Mouse (Mus musculus) MEL-GATA-1-ER (cell line): ENCODE measurements around the gene Col19a1.

ENCODE experiments used
- DNase-seq: peaks from one replicate; pipeline ENCODE4 v3.0.0-alpha.2; 2012; ENCODE audit warnings: low read depth; ENCODE audit errors: extremely low read depth

The Col19a1 gene

GRCm38 (mm10) chr1:24461305-24461887 is 125.9 kb downstream of the Col19a1 start:
- no peak for DNase-seq

- DNase-seq: no peak
Measured at GRCm38 (mm10) chr1:24458015-24458414, 129.3 kb downstream of the Col19a1 start.

GRCm38 (mm10) chr1:24452572-24453269 is 134.6 kb downstream of the Col19a1 start:
- no peak for DNase-seq

- DNase-seq: no peak
Measured at GRCm38 (mm10) chr1:24452159-24452558, 135.1 kb downstream of the Col19a1 start.

- DNase-seq: no peak
Measured at GRCm38 (mm10) chr1:24437425-24437824, 149.8 kb downstream of the Col19a1 start.

GRCm38 (mm10) chr1:24428306-24428705 is 159.0 kb downstream of the Col19a1 start:
- DNase-seq: no peak

- DNase-seq: no peak
Measured at GRCm38 (mm10) chr1:24378125-24378821, 209.0 kb downstream of the Col19a1 start.

- DNase-seq: no peak
Measured at GRCm38 (mm10) chr1:24374902-24375301, 212.4 kb downstream of the Col19a1 start.

- DNase-seq: no peak
Measured at GRCm38 (mm10) chr1:24373671-24374070, 213.6 kb downstream of the Col19a1 start.

GRCm38 (mm10) chr1:24372471-24373258 is 214.6 kb downstream of the Col19a1 start:
- no peak for DNase-seq

- DNase-seq: no peak
Measured at GRCm38 (mm10) chr1:24367570-24368517, 219.4 kb downstream of the Col19a1 start.

GRCm38 (mm10) chr1:24364775-24365174 is 222.5 kb downstream of the Col19a1 start:
- DNase-seq: no peak

- DNase-seq: no peak
Measured at GRCm38 (mm10) chr1:24361990-24362635, 225.2 kb downstream of the Col19a1 start.

GRCm38 (mm10) chr1:24349462-24350217 is 237.6 kb downstream of the Col19a1 start:
- DNase-seq: no peak

- no peak for DNase-seq
Measured at GRCm38 (mm10) chr1:24347621-24348160, 239.6 kb downstream of the Col19a1 start.

GRCm38 (mm10) chr1:24337556-24338275 is 249.6 kb downstream of the Col19a1 start:
- DNase-seq: no peak

GRCm38 (mm10) chr1:24336051-24336450 is 251.2 kb downstream of the Col19a1 start:
- DNase-seq: no peak

GRCm38 (mm10) chr1:24316961-24317589 is 270.2 kb downstream of the Col19a1 start:
- no peak for DNase-seq
